Mouse (Mus musculus) retina, embryonic 14.5 days (tissue): ENCODE results near the gene Tinagl1.

ENCODE experiments used
- DNase-seq: peaks from one replicate; pipeline ENCODE4 v3.0.0-alpha.2; 2015; ENCODE audit warnings: low spot score

The Tinagl1 gene

GRCm38 (mm10) chr4:130175072-130175711 is at the start of gene Tinagl1:
Gene Tinagl1, minus strand, starts transcription at chr4:130175122.
- DNase-seq = peak; percentile 45

- no peak for DNase-seq
These were observed 49.1 kb upstream of the Tinagl1 start for GRCm38 (mm10) chr4:130224071-130224470.

- no peak for DNase-seq
These were observed 47.3 kb upstream of the Tinagl1 start, which contains the start of gene Gm853 for GRCm38 (mm10) chr4:130222179-130222578. Gene Gm853, minus strand, starts transcription at chr4:130222401.

- no peak for DNase-seq
These were observed 45.3 kb upstream of the Tinagl1 start for GRCm38 (mm10) chr4:130220176-130220575.

GRCm38 (mm10) chr4:130215392-130215791 is 40.5 kb upstream of the Tinagl1 start:
- no peak for DNase-seq

GRCm38 (mm10) chr4:130213857-130214256 is 38.9 kb upstream of the Tinagl1 start:
- DNase-seq = no peak

GRCm38 (mm10) chr4:130213197-130213596 is 38.3 kb upstream of the Tinagl1 start:
- no peak for DNase-seq

- DNase-seq = no peak
These were observed 37.5 kb upstream of the Tinagl1 start for GRCm38 (mm10) chr4:130212421-130212820.

- no peak for DNase-seq
These were observed 36.9 kb upstream of the Tinagl1 start for GRCm38 (mm10) chr4:130211870-130212269.

- peak; percentile 92 for DNase-seq
These were observed 24.1 kb upstream of the Tinagl1 start for GRCm38 (mm10) chr4:130198694-130199670.

- no peak for DNase-seq
These were observed 21.6 kb upstream of the Tinagl1 start for GRCm38 (mm10) chr4:130196542-130196941.

- DNase-seq = no peak
These were observed 21.0 kb upstream of the Tinagl1 start for GRCm38 (mm10) chr4:130195924-130196323.

- no peak for DNase-seq
These were observed 17.3 kb upstream of the Tinagl1 start for GRCm38 (mm10) chr4:130192266-130192665.

GRCm38 (mm10) chr4:130189606-130190005 is 14.7 kb upstream of the Tinagl1 start:
- DNase-seq = no peak

- DNase-seq = peak; percentile 89
These were observed 13.9 kb upstream of the Tinagl1 start for GRCm38 (mm10) chr4:130188806-130189297.

GRCm38 (mm10) chr4:130186891-130187290 is 12.0 kb upstream of the Tinagl1 start:
- DNase-seq = no peak

- DNase-seq = no peak
These were observed 11.5 kb upstream of the Tinagl1 start for GRCm38 (mm10) chr4:130186450-130186849.

- no peak for DNase-seq
These were observed 9.0 kb upstream of the Tinagl1 start for GRCm38 (mm10) chr4:130183879-130184278.

GRCm38 (mm10) chr4:130183023-130183422 is 8.1 kb upstream of the Tinagl1 start:
- no peak for DNase-seq

GRCm38 (mm10) chr4:130181886-130182285 is 7.0 kb upstream of the Tinagl1 start:
- no peak for DNase-seq

- DNase-seq = no peak
These were observed 6.1 kb upstream of the Tinagl1 start for GRCm38 (mm10) chr4:130180909-130181602.

GRCm38 (mm10) chr4:130179876-130180275 is 5.0 kb upstream of the Tinagl1 start:
- no peak for DNase-seq
